Mouse (Mus musculus) heart, embryonic 10.5 days (tissue): ENCODE measurements around the gene Taf3. TPM values are rescaled to one million over a fixed set of nuclear protein-coding genes. Genes with fewer than 3 reads are reported as not detected.

Source experiments
- DNase-seq: peaks from one replicate; pipeline ENCODE4 v3.0.0-alpha.2; 2017; ENCODE audit warnings: low spot score
- H3K27ac ChIP-seq: fragments of 300-500 bp; sonication (generic); 2 replicates; pipeline ENCODE4 v1.5.1; 2016; ENCODE audit warnings: mild to moderate bottlenecking
- H3K27me3 ChIP-seq: fragments of 300-500 bp; sonication (generic); 2 replicates; pipeline ENCODE4 v1.6.1; 2016; ENCODE audit warnings: mild to moderate bottlenecking; ENCODE audit not compliant: poor library complexity, insufficient read depth, severe bottlenecking
- H3K36me3 ChIP-seq: fragments of 300-500 bp; sonication (generic); 2 replicates; pipeline ENCODE4 v1.6.1; 2016; ENCODE audit warnings: mild to moderate bottlenecking, moderate library complexity
- H3K4me1 ChIP-seq: fragments of 300-500 bp; sonication (generic); 2 replicates; pipeline ENCODE4 v1.6.1; 2016; ENCODE audit warnings: mild to moderate bottlenecking
- H3K4me3 ChIP-seq: fragments of 300-500 bp; sonication (generic); 2 replicates; pipeline ENCODE4 v1.5.1; 2016; ENCODE audit warnings: mild to moderate bottlenecking, moderate library complexity
- H3K9me3 ChIP-seq: fragments of 300-500 bp; sonication (generic); 2 replicates; pipeline ENCODE4 v1.6.1; 2016; ENCODE audit warnings: mild to moderate bottlenecking, moderate library complexity
- WGBS: fragments of 180-500 bp; shearing (Covaris S2); methylation state at CpG from one replicate; pipeline ENCODE4 v1.1.7; 2016; 5-methylcytosine and 5-hydroxymethylcytosine counted together
- polyA plus RNA-seq: library from polyadenylated mRNA; unstranded; fragments of >200 nt; fragmentation: Nextera tagmentation; extraction: Ambion mirVana; gene quantifications from 2 replicates; pipeline ENCODE4 v1.2.1, GENCODE M21; 2016

Taf3 gene
- polyA plus RNA-seq, 1 experiment from 2014 or later, result 12.2 TPM

DNA sequence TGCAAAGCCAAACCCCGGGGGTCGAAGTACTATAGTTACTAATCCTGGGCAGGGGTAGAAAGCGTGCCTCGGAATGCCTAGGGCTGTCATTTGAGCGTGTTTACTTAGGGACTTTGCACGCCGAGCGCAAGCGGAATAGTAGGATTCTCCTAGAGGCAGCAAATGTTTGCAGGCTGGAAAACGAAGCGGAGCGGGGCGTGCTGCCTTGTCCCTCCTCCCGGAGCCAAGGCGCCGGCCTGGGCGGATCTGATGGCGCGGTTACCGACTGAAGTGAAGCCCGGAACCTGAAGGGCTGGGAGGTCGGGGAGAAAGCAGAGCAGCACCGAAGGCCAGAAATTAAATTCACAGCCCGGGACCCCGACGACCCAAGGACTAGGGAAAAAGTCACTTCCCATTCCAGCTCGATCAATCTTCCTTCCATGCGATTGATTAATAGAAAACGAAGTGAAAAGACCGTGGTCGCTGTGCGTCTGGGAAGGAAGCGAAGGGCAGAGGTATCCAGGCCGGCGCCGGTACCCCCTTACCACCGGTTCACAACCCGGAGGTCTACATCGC lies 165.9 kb downstream of the Taf3 start:
- H3K4me3 ChIP-seq, result peak overlapping the region; percentile 71
- peaks cover 76% of the 10 kb centered on the region for H3K27me3 ChIP-seq
- H3K4me1 ChIP-seq, result peaks cover 39% of the 10 kb centered on the region
- H3K9me3 ChIP-seq, result no peaks in the 10 kb centered on the region
- H3K27ac ChIP-seq, result peak overlapping the region; percentile 89
- H3K36me3 ChIP-seq, result no peaks in the 10 kb centered on the region
- no peak for DNase-seq
- under 1% methylated on average over 39 of the region's 39 CpGs for WGBS

GRCm38 (mm10) chr2:9881611-9882023 lies 166.8 kb downstream of the Taf3 start:
- Histone ChIP-seq H3K4me1 (peaks cover 46% of the 10 kb centered on the region), H3K36me3 (no peaks in the 10 kb centered on the region), H3K27ac (peak overlapping the region; percentile 89), H3K27me3 (peaks cover 76% of the 10 kb centered on the region), H3K9me3 (no peaks in the 10 kb centered on the region), H3K4me3 (peak overlapping the region; percentile 71)
- no peak for DNase-seq
- WGBS, result 2% methylated on average over 13 of the region's 13 CpGs

- Histone ChIP-seq H3K27me3 (peaks cover 76% of the 10 kb centered on the region), H3K4me1 (peaks cover 46% of the 10 kb centered on the region), H3K36me3 (no peaks in the 10 kb centered on the region), H3K27ac (peak within 1 kb of the TSS; percentile 89), H3K4me3 (peak within 1 kb of the TSS; percentile 71), H3K9me3 (no peaks in the 10 kb centered on the region)
- under 1% methylated on average over 34 of the region's 35 CpGs for WGBS
- DNase-seq, result no peak
Observed at GRCm38 (mm10) chr2:9881051-9881591, 167.3 kb downstream of the Taf3 start, which contains the start of gene 4930412O13Rik. Gene 4930412O13Rik (plus strand): TSS chr2:9881252.

DNA sequence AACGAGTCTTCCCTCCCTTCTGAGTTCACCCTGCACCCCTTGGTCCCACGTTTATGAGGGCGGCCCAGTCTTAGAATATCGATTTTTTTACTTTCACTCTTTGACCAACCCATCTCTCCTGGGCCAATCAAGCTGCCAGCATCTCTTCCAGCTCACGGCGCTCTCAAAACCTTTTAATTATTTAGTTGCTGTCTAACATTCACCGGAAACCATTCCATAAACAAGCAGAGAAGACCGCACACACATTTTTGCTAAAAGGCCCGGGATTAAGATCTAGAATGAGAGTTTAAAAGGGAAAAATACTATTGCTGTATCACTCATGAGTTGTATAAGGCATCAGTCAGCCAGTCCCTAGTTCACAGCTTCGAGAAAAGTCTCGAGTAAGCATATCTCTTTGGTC lies 168.1 kb downstream of the Taf3 start:
- no peak overlapping the region for H3K27ac ChIP-seq
- H3K4me3 ChIP-seq, result peak overlapping the region; percentile 71
- WGBS, result 5% methylated on average over 11 of the region's 11 CpGs
- H3K27me3 ChIP-seq, result peaks cover 76% of the 10 kb centered on the region
- no peak for DNase-seq
- H3K4me1 ChIP-seq, result peaks cover 46% of the 10 kb centered on the region
- no peaks in the 10 kb centered on the region for H3K9me3 ChIP-seq
- H3K36me3 ChIP-seq, result no peaks in the 10 kb centered on the region

- Histone ChIP-seq H3K4me3 (peak overlapping the region; percentile 71), H3K4me1 (peaks cover 52% of the 10 kb centered on the region)
- under 1% methylated on average over 21 of the region's 21 CpGs for WGBS
Observed at GRCm38 (mm10) chr2:9879493-9879892, 168.9 kb downstream of the Taf3 start.

GRCm38 (mm10) chr2:9879092-9879491 lies 169.3 kb downstream of the Taf3 start:
- H3K9me3 ChIP-seq, result no peaks in the 10 kb centered on the region
- DNase-seq, result no peak
- peaks cover 52% of the 10 kb centered on the region for H3K4me1 ChIP-seq
- peaks cover 76% of the 10 kb centered on the region for H3K27me3 ChIP-seq
- WGBS, result under 1% methylated on average over 22 of the region's 22 CpGs
- peak overlapping the region; percentile 71 for H3K4me3 ChIP-seq
- H3K36me3 ChIP-seq, result 0 out of 2 replicates have a peak, but pooled peaks cover 4% of the 10 kb centered on the region
- H3K27ac ChIP-seq, result peak overlapping the region; percentile 73; the same call in 1 of the 2 replicates

More at GRCm38 (mm10) chr2:9879493-9879892, 168.9 kb downstream of the Taf3 start:
- 0 out of 2 replicates have a peak, but pooled peaks cover 2% of the 10 kb centered on the region for H3K36me3 ChIP-seq
- DNase-seq, result peak; percentile 98
- peaks cover 76% of the 10 kb centered on the region for H3K27me3 ChIP-seq
- no peaks in the 10 kb centered on the region for H3K9me3 ChIP-seq
- H3K27ac ChIP-seq, result peak overlapping the region; percentile 73; the same call in 1 of the 2 replicates

DNA sequence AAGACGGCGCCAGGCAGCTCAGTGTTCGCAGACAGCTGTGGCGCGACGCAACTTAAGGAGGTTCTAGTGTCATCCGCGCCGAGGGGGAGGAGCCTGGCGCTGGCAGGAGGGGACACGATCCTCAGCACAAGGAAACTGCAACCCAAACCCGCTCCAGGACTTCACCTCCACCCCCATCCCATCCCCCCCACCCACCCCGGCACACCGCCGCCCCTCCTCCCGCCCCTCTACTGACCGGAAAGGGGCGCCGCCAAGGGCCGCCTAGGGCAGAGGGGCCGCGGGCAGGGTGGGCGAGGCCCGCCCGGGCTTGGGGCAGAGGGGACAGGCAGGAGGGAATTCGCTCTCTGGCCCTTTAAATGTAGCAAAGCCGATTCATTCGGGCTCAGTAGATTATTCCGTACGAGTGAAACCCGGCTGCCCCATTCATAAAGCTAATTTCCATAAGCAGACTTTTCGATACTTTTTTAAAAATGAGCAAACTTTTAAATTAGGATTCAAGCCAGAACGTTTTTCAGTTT lies 169.8 kb downstream of the Taf3 start:
- H3K4me3 ChIP-seq, result peak overlapping the region; percentile 71
- peaks cover 52% of the 10 kb centered on the region for H3K4me1 ChIP-seq
- 0 out of 2 replicates have a peak, but pooled peaks cover 4% of the 10 kb centered on the region for H3K36me3 ChIP-seq
- H3K9me3 ChIP-seq, result no peaks in the 10 kb centered on the region
- peak; percentile 90 for DNase-seq
- peak overlapping the region; percentile 84 for H3K27ac ChIP-seq
- under 1% methylated on average over 28 of the region's 33 CpGs for WGBS
- peaks cover 76% of the 10 kb centered on the region for H3K27me3 ChIP-seq

GRCm38 (mm10) chr2:9877966-9878563 lies 170.3 kb downstream of the Taf3 start:
- H3K36me3 ChIP-seq, result 0 out of 2 replicates have a peak, but pooled peaks cover 4% of the 10 kb centered on the region
- WGBS, result under 1% methylated on average over 19 of the region's 19 CpGs
- no peaks in the 10 kb centered on the region for H3K9me3 ChIP-seq
- H3K27me3 ChIP-seq, result peaks cover 76% of the 10 kb centered on the region
- H3K4me3 ChIP-seq, result peak overlapping the region; percentile 71
- no peak for DNase-seq
- H3K27ac ChIP-seq, result peak overlapping the region; percentile 84; the same call in 1 of the 2 replicates
- H3K4me1 ChIP-seq, result peaks cover 49% of the 10 kb centered on the region

- Histone ChIP-seq H3K27me3 (peaks cover 74% of the 10 kb centered on the region), H3K9me3 (no peaks in the 10 kb centered on the region), H3K4me3 (peak overlapping the region; percentile 71), H3K27ac (peak overlapping the region; percentile 84), H3K36me3 (0 out of 2 replicates have a peak, but pooled peaks cover 4% of the 10 kb centered on the region), H3K4me1 (peaks cover 49% of the 10 kb centered on the region)
- DNase-seq, result no peak
- under 1% methylated on average over 35 of the region's 35 CpGs for WGBS
Observed at GRCm38 (mm10) chr2:9877326-9877690, 171.1 kb downstream of the Taf3 start.

GRCm38 (mm10) chr2:9876621-9877325 lies 171.6 kb downstream of the Taf3 start:
- Histone ChIP-seq H3K9me3 (no peaks in the 10 kb centered on the region), H3K4me3 (peak overlapping the region; percentile 71), H3K4me1 (peaks cover 49% of the 10 kb centered on the region), H3K27me3 (peaks cover 70% of the 10 kb centered on the region), H3K36me3 (0 out of 2 replicates have a peak, but pooled peaks cover 4% of the 10 kb centered on the region), H3K27ac (peak overlapping the region; percentile 84)
- WGBS, result 2% methylated on average over 31 of the region's 31 CpGs
- DNase-seq, result no peak

DNA sequence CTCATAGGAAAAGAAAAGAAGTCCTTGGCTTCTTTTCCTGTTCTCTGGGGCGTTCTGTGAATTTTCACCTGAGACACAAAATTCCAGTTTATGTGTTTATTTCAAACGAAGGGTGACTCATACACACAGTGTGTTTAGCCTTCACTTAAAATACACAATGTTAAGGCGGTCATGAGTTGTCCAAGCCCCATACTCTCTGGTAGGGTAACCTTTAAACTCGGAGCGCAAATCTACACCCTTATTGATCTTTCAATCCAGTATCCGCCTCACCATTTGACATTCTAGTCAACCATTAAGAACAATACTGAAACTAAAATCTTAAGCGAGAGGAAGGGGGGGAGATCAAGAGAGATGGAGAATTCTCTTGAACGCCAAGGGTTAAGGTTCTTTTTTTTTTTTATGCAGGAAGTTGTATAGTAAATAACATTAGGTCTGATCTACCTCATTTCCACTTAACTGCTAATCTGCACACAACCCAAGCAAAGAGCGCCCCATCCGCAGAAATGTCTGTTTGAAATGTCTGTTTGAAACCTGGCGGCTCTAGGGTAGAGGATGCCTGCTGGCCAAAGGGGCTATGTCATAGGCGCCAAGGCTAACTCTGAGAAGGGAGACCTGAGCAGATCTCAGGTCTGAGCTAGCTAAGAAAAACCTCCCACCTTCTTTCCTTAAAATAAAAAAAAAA lies 172.6 kb downstream of the Taf3 start:
- DNase-seq, result no peak
- H3K9me3 ChIP-seq, result no peaks in the 10 kb centered on the region
- peaks cover 70% of the 10 kb centered on the region for H3K27me3 ChIP-seq
- H3K4me3 ChIP-seq, result peak overlapping the region; percentile 71
- H3K36me3 ChIP-seq, result 0 out of 2 replicates have a peak, but pooled peaks cover 6% of the 10 kb centered on the region
- H3K4me1 ChIP-seq, result peaks cover 48% of the 10 kb centered on the region
- 17% methylated on average over 12 of the region's 12 CpGs for WGBS
- H3K27ac ChIP-seq, result no peak overlapping the region

DNA sequence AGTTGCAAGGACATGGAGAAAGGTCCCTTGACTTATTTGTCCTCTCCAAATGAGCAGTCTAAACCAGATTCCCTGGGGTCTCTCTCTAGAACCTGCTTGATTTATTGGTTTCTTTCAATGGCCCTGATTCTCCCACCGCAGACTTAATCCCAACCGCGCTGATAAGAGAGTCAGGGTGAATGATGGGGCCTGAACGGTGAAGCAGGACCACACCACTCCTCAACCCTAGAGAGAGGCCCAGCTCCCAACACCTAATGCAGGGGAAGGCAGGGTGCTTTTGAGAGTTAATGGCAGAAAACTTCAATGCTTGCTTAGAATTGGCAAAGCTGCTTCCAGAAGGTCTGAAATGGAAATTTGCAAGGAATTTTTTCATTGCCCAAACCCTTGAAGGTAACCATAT lies 173.2 kb downstream of the Taf3 start:
- Histone ChIP-seq H3K9me3 (no peaks in the 10 kb centered on the region), H3K4me1 (peaks cover 48% of the 10 kb centered on the region), H3K27ac (no peak overlapping the region), H3K36me3 (0 out of 2 replicates have a peak, but pooled peaks cover 6% of the 10 kb centered on the region), H3K27me3 (peaks cover 70% of the 10 kb centered on the region), H3K4me3 (peak overlapping the region; percentile 71; the same call in 1 of the 2 replicates)
- WGBS, result under 1% methylated on average over 4 of the region's 4 CpGs
- DNase-seq, result no peak
